Mouse (Mus musculus): ENCODE data around the gene Efna1.

GRCm38 (mm10) chr3:89315195-89315929 lies 34.4 kb upstream of the Efna1 start:
- TF ChIP-seq CTCF (IDR thresholded peaks at IDR 0.05; ENCODE audit: extremely low read depth, insufficient read depth, insufficient read length, insufficient replicate concordance) (peak; percentile 94), POLR2A (IDR thresholded peaks at IDR 0.05; ENCODE audit: low read depth, low read length) (no peak)
